16 mouse cellular contexts compared by ENCODE assay signal in the genomic region with DNA sequence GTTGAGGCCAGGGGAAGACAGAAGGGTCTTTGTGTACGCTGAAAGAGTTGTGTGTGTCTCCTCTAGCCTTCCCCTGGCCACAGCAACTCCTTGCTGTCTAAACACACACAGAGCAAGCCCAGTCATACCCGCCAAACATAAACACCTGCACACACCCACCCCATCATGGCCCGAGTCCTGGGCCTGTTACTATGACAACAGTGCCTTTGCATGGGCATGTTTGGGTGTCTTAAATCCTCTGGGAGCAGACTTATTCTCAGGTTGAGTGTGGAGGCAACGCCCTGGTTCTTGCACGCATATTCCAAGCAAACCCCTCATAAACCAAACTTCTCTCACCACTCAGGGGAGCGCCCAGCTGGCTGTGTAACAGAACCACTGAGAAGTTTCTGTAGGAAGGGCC.
DNase-seq lines count a peak whose midpoint lies in the region; ATAC-seq and TF ChIP-seq lines count a peak whose summit lies in the region.
"Had no signal": no experiment of that assay in that cellular context is flagged by ENCODE, and none has a peak within 500 bp of the region (broad histone marks: within the 10 kb centered on the region; RNA-seq: fewer than 3 reads in every experiment).

No protein-coding gene starts in this region.

- no peak overlapping the region for H3K27ac ChIP-seq in forebrain, postnatal 0 days (ENCODE audit: low read depth, low read length)
- no peak overlapping the region for H3K27ac ChIP-seq in forebrain, embryonic 11.5 days (ENCODE audit: low read depth, low read length)
- peak overlapping the region; percentile 17; the same call in 1 of the 2 replicates for H3K27ac ChIP-seq in midbrain, embryonic 10.5 days (replicated peaks)
- no peak overlapping the region for H3K27ac ChIP-seq in midbrain, embryonic 14.5 days (replicated peaks; ENCODE audit: low read depth, low read length)
- H3K27ac ChIP-seq in limb, embryonic 12.5 days = peak overlapping the region; percentile 83
- H3K27ac ChIP-seq: forebrain, embryonic 15.5 days; midbrain, embryonic 12.5 days had no signal

- no peak overlapping the region for H3K4me2 ChIP-seq in forebrain, postnatal 0 days (ENCODE audit: low read depth)
- no peak overlapping the region for H3K4me2 ChIP-seq in forebrain, embryonic 11.5 days (ENCODE audit: low read depth, low read length, severe bottlenecking)
- H3K4me2 ChIP-seq in midbrain, embryonic 14.5 days (ENCODE audit: low read length) = no peak overlapping the region
- peak overlapping the region; percentile 23 for H3K4me2 ChIP-seq in limb, embryonic 12.5 days
- H3K4me2 ChIP-seq: forebrain, embryonic 15.5 days; midbrain, embryonic 12.5 days had no signal

- peak; percentile 15 for DNase-seq in forebrain, postnatal 0 days
- DNase-seq in forebrain, embryonic 11.5 days (ENCODE audit: low spot score) = no peak
- DNase-seq in midbrain, embryonic 10.5 days (ENCODE audit: low spot score) = no peak
- DNase-seq in midbrain, embryonic 14.5 days = no peak
- peak; percentile 67 for DNase-seq in brain, adult 2 months (ENCODE audit: low read depth, low spot score)
- DNase-seq in thymus, postnatal 10 days (ENCODE audit: low spot score in 2 of 2) = no peak
- DNase-seq in adrenal gland, adult 2 months = no peak
- DNase-seq: heart, adult 18-20 months; heart, postnatal 14 days; kidney, adult 11 months had no signal

- H3K9me3 ChIP-seq in forebrain, postnatal 0 days (ENCODE audit: low read length) = no peaks in the 10 kb centered on the region
- no peaks in the 10 kb centered on the region for H3K9me3 ChIP-seq in forebrain, embryonic 11.5 days (ENCODE audit: control insufficient read depth, low read length)
- H3K9me3 ChIP-seq in midbrain, embryonic 10.5 days (replicated peaks) = no peaks in the 10 kb centered on the region
- no peaks in the 10 kb centered on the region for H3K9me3 ChIP-seq in midbrain, embryonic 14.5 days (ENCODE audit: control insufficient read depth, low read length)
- no peaks in the 10 kb centered on the region for H3K9me3 ChIP-seq in limb, embryonic 12.5 days
- H3K9me3 ChIP-seq: forebrain, embryonic 15.5 days; midbrain, embryonic 12.5 days had no signal

- 0 out of 2 replicates have a peak, but pooled peaks cover 6% of the 10 kb centered on the region for H3K4me1 ChIP-seq in forebrain, postnatal 0 days (ENCODE audit: insufficient read depth)
- no peaks in the 10 kb centered on the region for H3K4me1 ChIP-seq in forebrain, embryonic 11.5 days (replicated peaks; ENCODE audit: control insufficient read depth, insufficient read depth, low read length)
- H3K4me1 ChIP-seq in midbrain, embryonic 10.5 days = peaks cover 24% of the 10 kb centered on the region
- H3K4me1 ChIP-seq in midbrain, embryonic 14.5 days (ENCODE audit: control insufficient read depth, insufficient read depth, low read length) = no peaks in the 10 kb centered on the region; the same call in 1 of the 2 replicates
- H3K4me1 ChIP-seq in limb, embryonic 12.5 days (replicated peaks) = peaks cover 30% of the 10 kb centered on the region

- no peaks in the 10 kb centered on the region for H3K36me3 ChIP-seq in forebrain, postnatal 0 days (ENCODE audit: insufficient read depth)
- H3K36me3 ChIP-seq in forebrain, embryonic 11.5 days (ENCODE audit: control insufficient read depth, insufficient read depth, low read length) = no peaks in the 10 kb centered on the region
- no peaks in the 10 kb centered on the region; the same call in 1 of the 2 replicates for H3K36me3 ChIP-seq in midbrain, embryonic 10.5 days
- no peaks in the 10 kb centered on the region for H3K36me3 ChIP-seq in midbrain, embryonic 14.5 days (ENCODE audit: control insufficient read depth, insufficient read depth, low read length)
- H3K36me3 ChIP-seq in limb, embryonic 12.5 days = no peaks in the 10 kb centered on the region
- H3K36me3 ChIP-seq: forebrain, embryonic 15.5 days; G1E; midbrain, embryonic 12.5 days had no signal

- ATAC-seq in forebrain, postnatal 0 days = peak; percentile 54
- ATAC-seq in forebrain, embryonic 11.5 days (replicated peaks; ENCODE audit: low FRiP score) = no peak
- ATAC-seq in midbrain, embryonic 14.5 days (ENCODE audit: low FRiP score, low TSS enrichment) = no peak
- peak; percentile 52 for ATAC-seq in limb, embryonic 12.5 days (ENCODE audit: insufficient number of reproducible peaks, insufficient read depth, low FRiP score, low TSS enrichment, low read depth)
- ATAC-seq: activated CD4-positive, CD25-positive, alpha-beta regulatory T cell, adult 4 months; forebrain, embryonic 15.5 days; lung, postnatal 0 days had no signal

- H3K4me3 ChIP-seq in forebrain, postnatal 0 days (ENCODE audit: low read depth, low read length) = no peak overlapping the region
- no peak overlapping the region for H3K4me3 ChIP-seq in forebrain, embryonic 11.5 days (ENCODE audit: low read depth, low read length)
- no peak overlapping the region for H3K4me3 ChIP-seq in midbrain, embryonic 10.5 days
- no peak overlapping the region for H3K4me3 ChIP-seq in midbrain, embryonic 14.5 days (replicated peaks; ENCODE audit: low read depth, low read length)
- no peak overlapping the region for H3K4me3 ChIP-seq in limb, embryonic 12.5 days (replicated peaks)
- H3K4me3 ChIP-seq: forebrain, embryonic 15.5 days; midbrain, embryonic 12.5 days had no signal

- whole genome bisulfite sequencing in forebrain, postnatal 0 days = 58% methylated on average over 6 of the region's 6 CpGs
- WGBS in forebrain, embryonic 11.5 days = 81% methylated on average over 6 of the region's 6 CpGs
- WGBS in midbrain, embryonic 10.5 days = 75% methylated on average over 6 of the region's 6 CpGs
- WGBS in midbrain, embryonic 14.5 days = 64% methylated on average over 6 of the region's 6 CpGs
- WGBS in limb, embryonic 12.5 days = 49% methylated on average over 6 of the region's 6 CpGs

- H3K9ac ChIP-seq in forebrain, postnatal 0 days = no peak overlapping the region
- no peak overlapping the region for H3K9ac ChIP-seq in forebrain, embryonic 11.5 days (ENCODE audit: low read length)
- H3K9ac ChIP-seq in midbrain, embryonic 14.5 days (replicated peaks; ENCODE audit: low read length) = no peak overlapping the region
- H3K9ac ChIP-seq in limb, embryonic 12.5 days (replicated peaks) = no peak overlapping the region
- H3K9ac ChIP-seq: forebrain, embryonic 15.5 days; midbrain, embryonic 12.5 days had no signal

- no peaks in the 10 kb centered on the region for H3K27me3 ChIP-seq in forebrain, postnatal 0 days (ENCODE audit: insufficient read depth, low read length)
- no peaks in the 10 kb centered on the region for H3K27me3 ChIP-seq in forebrain, embryonic 11.5 days (ENCODE audit: control insufficient read depth, insufficient read depth, low read length)
- peaks cover 24% of the 10 kb centered on the region for H3K27me3 ChIP-seq in midbrain, embryonic 10.5 days (ENCODE audit: low read depth, poor library complexity, severe bottlenecking)
- no peaks in the 10 kb centered on the region for H3K27me3 ChIP-seq in midbrain, embryonic 14.5 days (ENCODE audit: control insufficient read depth, insufficient read depth, low read length)
- H3K27me3 ChIP-seq in limb, embryonic 12.5 days = no peaks in the 10 kb centered on the region
- H3K27me3 ChIP-seq: forebrain, embryonic 15.5 days; midbrain, embryonic 12.5 days had no signal

- TF ChIP-seq CTCF in forebrain, postnatal 0 days (IDR thresholded peaks at IDR 0.05; ENCODE audit: low read depth) = no peak

Comparison
In these comparisons a context has a peak if more than half of its experiments do, and no peak if none do; other contexts are left out.
1. ATAC-seq: peak in forebrain, postnatal 0 days (single experiment) and limb, embryonic 12.5 days (single experiment); none in forebrain, embryonic 11.5 days (single experiment) and midbrain, embryonic 14.5 days (single experiment).
2. DNase-seq: peak in forebrain, postnatal 0 days (single experiment) and brain, adult 2 months (single experiment); none in forebrain, embryonic 11.5 days (single experiment), midbrain, embryonic 10.5 days (single experiment), midbrain, embryonic 14.5 days (single experiment), thymus, postnatal 10 days (0 of 2) and adrenal gland, adult 2 months (single experiment).
3. H3K27ac ChIP-seq: peak in midbrain, embryonic 10.5 days (single experiment) and limb, embryonic 12.5 days (single experiment); none in forebrain, postnatal 0 days (single experiment), forebrain, embryonic 11.5 days (single experiment) and midbrain, embryonic 14.5 days (single experiment).